8 mouse cellular contexts compared by ENCODE assay signal in the genomic region with DNA sequence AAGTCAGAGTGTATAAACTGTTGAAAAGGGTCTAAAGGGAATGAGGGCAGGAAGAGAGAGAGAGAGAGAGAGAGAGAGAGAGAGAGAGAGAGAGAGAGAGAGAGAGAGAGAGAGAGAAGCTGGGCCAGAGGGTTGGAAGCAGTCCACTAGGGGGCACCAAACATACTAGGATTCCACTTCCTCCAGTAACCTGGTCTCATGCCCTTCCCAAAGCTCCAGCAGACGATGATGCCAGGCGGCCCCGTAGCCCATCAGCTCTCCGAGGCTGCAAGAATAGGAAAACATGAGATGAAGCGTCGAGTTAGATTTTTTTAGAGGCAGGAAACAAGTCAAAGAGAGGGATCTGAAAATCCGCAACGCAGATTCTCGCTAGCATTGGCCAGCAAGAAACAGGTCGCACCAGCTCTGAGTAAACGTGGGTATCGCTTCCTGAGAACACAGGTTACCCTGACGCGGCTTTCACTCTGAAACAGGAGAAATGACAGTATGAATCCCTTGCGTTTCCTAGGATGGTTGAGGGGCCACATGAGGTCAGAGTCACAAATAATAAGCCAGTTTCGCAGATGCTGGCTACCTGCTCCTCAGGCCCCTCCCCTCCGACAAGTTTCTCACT. TPM values are rescaled to one million over a fixed set of nuclear protein-coding genes. Genes with fewer than 3 reads are reported as not detected.
DNase-seq lines count a peak whose midpoint lies in the region; ATAC-seq and TF ChIP-seq lines count a peak whose summit lies in the region.

No protein-coding gene starts in this region.

- peak; percentile 68 for TF ChIP-seq CTCF in lung, adult 2 months (IDR thresholded peaks at IDR 0.05; ENCODE audit: insufficient read depth, low read length)
- TF ChIP-seq CTCF in olfactory bulb, adult 2 months (IDR thresholded peaks at IDR 0.05; ENCODE audit: insufficient read depth, low read depth, low read length), result 0 out of 2 replicates have a peak, but pooled peaks have one; percentile 25

- no peaks in the 10 kb centered on the region for H3K36me3 ChIP-seq in hindbrain, embryonic 10.5 days

- no peaks in the 10 kb centered on the region for H3K9me3 ChIP-seq in hindbrain, embryonic 10.5 days

- no peak for TF ChIP-seq POLR2A in lung, adult 2 months (IDR thresholded peaks at IDR 0.05; ENCODE audit: borderline replicate concordance, extremely low read depth, low read depth, low read length)
- TF ChIP-seq POLR2A in olfactory bulb, adult 2 months (IDR thresholded peaks at IDR 0.05; ENCODE audit: insufficient read depth, low read depth, low read length), result no peak

- WGBS in hindbrain, embryonic 10.5 days, result 22% methylated on average over 17 of the region's 17 CpGs
- 19% methylated on average over 17 of the region's 17 CpGs for WGBS in lung, adult 2 months
- WGBS in olfactory bulb, adult 2 months, result 13% methylated on average over 17 of the region's 17 CpGs

- H3K27me3 ChIP-seq in hindbrain, embryonic 10.5 days (ENCODE audit: insufficient read depth, poor library complexity, severe bottlenecking), result peaks cover 10% of the 10 kb centered on the region

- DNase-seq in NIH3T3 (ENCODE audit: low read depth), result peak; percentile 91
- DNase-seq in cerebellum, adult 8-10 months, result peak; percentile 89
- peak; percentile 73 for DNase-seq in hindbrain, embryonic 10.5 days (ENCODE audit: low spot score)
- DNase-seq in layer of hippocampus, adult 9-10 months (ENCODE audit: low spot score), result peak; percentile 72
- DNase-seq in lung, adult 2 months, result peak; percentile 57
- peak; percentile 74 for DNase-seq in thymus, postnatal 4 days

- no peak overlapping the region for H3K27ac ChIP-seq in hindbrain, embryonic 10.5 days
- H3K27ac ChIP-seq in olfactory bulb, adult 2 months (ENCODE audit: insufficient read depth, low read depth, low read length), result no peak overlapping the region

- H3K4me3 ChIP-seq in hindbrain, embryonic 10.5 days, result peak overlapping the region; percentile 38
- no peak overlapping the region for H3K4me3 ChIP-seq in lung, adult 2 months (replicated peaks; ENCODE audit: extremely low read depth, low read depth, low read length)
- H3K4me3 ChIP-seq in olfactory bulb, adult 2 months (ENCODE audit: insufficient read depth, low read depth, low read length), result peak overlapping the region; percentile 47

- ATAC-seq in frontal cortex, adult (ENCODE audit: low TSS enrichment), result peak; percentile 92

- H3K4me1 ChIP-seq in hindbrain, embryonic 10.5 days (replicated peaks), result peaks cover 4% of the 10 kb centered on the region; the same call in 1 of the 2 replicates
- no peaks in the 10 kb centered on the region for H3K4me1 ChIP-seq in lung, adult 2 months (ENCODE audit: control insufficient read depth, insufficient read depth, low read length)
- no peaks in the 10 kb centered on the region for H3K4me1 ChIP-seq in olfactory bulb, adult 2 months (ENCODE audit: control insufficient read depth, insufficient read depth, low read length)

RNA-seq across cellular contexts. Expression of a gene that starts 10.6 kb away (rescaled TPM):
- polyA plus RNA-seq in hindbrain, embryonic 10.5 days (2016; fragmentation: Nextera tagmentation; extraction: Ambion mirVana), result 0.17 and 0.22 TPM in 2 replicates
- 3.4 and 4.3 TPM in 2 replicates for polyA plus RNA-seq in lung, adult 2 months (2012; rRNA removed)
- polyA plus RNA-seq in olfactory bulb, adult 2 months (2012; ENCODE audit: insufficient read depth, insufficient read length, low replicate concordance, missing spikeins), result not detected in 2 replicates

RNA-seq across cellular contexts. Expression of a gene that starts 20.3 kb away (rescaled TPM):
- 2.5 and 3.1 TPM in 2 replicates for polyA plus RNA-seq in hindbrain, embryonic 10.5 days (2016; fragmentation: Nextera tagmentation; extraction: Ambion mirVana)
- 5.0 and 8.5 TPM in 2 replicates for polyA plus RNA-seq in lung, adult 2 months (2012; rRNA removed)
- polyA plus RNA-seq in olfactory bulb, adult 2 months (2012; ENCODE audit: insufficient read depth, insufficient read length, low replicate concordance, missing spikeins), result not detected in 2 replicates
